Mouse (Mus musculus): ENCODE data around the gene Pnrc2. TPM values are rescaled to one million over a fixed set of nuclear protein-coding genes. Genes with fewer than 3 reads are reported as not detected.

Gene Pnrc2
- polyA plus RNA-seq, 1 experiment: 28.6 TPM

DNA sequence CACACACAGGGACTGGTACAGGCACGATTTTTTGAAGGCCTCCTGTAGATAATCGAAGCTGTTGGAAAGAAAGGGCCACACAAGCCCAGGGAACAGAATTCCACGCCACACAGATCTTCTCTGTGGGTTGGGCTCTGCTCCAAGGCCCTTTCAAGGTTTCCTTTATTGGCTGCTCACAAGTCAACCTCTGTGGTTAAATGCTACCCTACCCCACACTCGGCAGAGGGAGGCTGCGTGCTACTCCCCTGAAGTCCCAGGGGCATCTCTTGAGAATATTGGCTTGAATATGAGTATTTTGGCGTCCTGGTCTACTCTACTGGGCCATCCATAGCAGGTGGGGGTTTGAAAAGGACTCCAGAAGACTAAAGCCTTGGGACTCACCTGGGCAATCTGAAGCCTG lies 22.5 kb upstream of the Pnrc2 start:
- no peak for DNase-seq
- peak overlapping the region; percentile 8; the same call in 1 of the 2 replicates for H3K27ac ChIP-seq (ENCODE audit: control insufficient read depth, insufficient read depth, low read length)
- WGBS: 9% methylated on average over 6 of the region's 6 CpGs
- peak overlapping the region; percentile 45 for H3K4me3 ChIP-seq (ENCODE audit: control insufficient read depth, insufficient read depth, low read length)
- no peak for TF ChIP-seq CTCF (IDR thresholded peaks at IDR 0.05; ENCODE audit: borderline replicate concordance, control insufficient read depth, extremely low read depth, insufficient read depth, low read length, poor library complexity)
- no peak for TF ChIP-seq POLR2A (IDR thresholded peaks at IDR 0.05; ENCODE audit: control insufficient read depth, extremely low read depth, insufficient read depth, low read length, poor library complexity)
- H3K27me3 ChIP-seq (ENCODE audit: control insufficient read depth, insufficient read depth, low read length): no peaks in the 10 kb centered on the region
- H3K36me3 ChIP-seq (ENCODE audit: control insufficient read depth, insufficient read depth, low read length): no peaks in the 10 kb centered on the region
- peaks cover 35% of the 10 kb centered on the region for H3K4me1 ChIP-seq (replicated peaks; ENCODE audit: control insufficient read depth, insufficient read depth, low read length)

DNA sequence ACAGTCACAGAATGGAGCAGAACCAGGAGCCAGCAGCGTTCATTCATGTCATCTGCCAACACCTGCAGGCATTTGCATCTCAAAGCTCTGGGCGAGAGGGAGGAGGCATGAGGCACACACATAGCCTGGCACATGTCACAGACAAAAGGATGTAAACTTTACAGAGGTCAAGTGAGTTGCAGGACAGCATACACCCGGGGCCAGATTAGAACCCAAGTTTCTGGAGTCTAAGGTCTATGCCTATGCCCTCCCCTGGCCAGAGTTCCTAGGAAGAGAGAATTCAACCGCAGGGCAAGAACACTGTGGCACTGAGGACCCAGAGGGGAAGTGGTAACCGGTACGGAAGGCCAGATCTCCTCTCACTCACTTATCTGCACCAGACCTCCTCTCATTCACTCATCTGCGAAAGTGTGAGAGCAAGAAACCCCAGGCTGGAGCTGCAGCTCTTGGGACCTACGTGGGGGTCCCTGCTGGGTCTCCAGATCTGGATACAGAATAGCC lies 21.5 kb upstream of the Pnrc2 start, which contains the start of gene Cnr2:
Gene Cnr2, plus strand, starts transcription at position 324 of the 501 bp plus-strand sequence.
- Histone ChIP-seq H3K4me3 (ENCODE audit: control insufficient read depth, insufficient read depth, low read length) (peak within 1 kb of the TSS; percentile 49), H3K27ac (ENCODE audit: control insufficient read depth, insufficient read depth, low read length) (peak within 1 kb of the TSS; percentile 90), H3K36me3 (ENCODE audit: control insufficient read depth, insufficient read depth, low read length) (no peaks in the 10 kb centered on the region), H3K27me3 (ENCODE audit: control insufficient read depth, insufficient read depth, low read length) (no peaks in the 10 kb centered on the region), H3K4me1 (replicated peaks; ENCODE audit: control insufficient read depth, insufficient read depth, low read length) (peaks cover 35% of the 10 kb centered on the region)
- no peak for TF ChIP-seq CTCF (IDR thresholded peaks at IDR 0.05; ENCODE audit: borderline replicate concordance, control insufficient read depth, extremely low read depth, insufficient read depth, low read length, poor library complexity)
- TF ChIP-seq POLR2A (IDR thresholded peaks at IDR 0.05; ENCODE audit: control insufficient read depth, extremely low read depth, insufficient read depth, low read length, poor library complexity): no peak
- 2% methylated on average over 8 of the region's 8 CpGs for WGBS
- DNase-seq: peak; percentile 63

DNA sequence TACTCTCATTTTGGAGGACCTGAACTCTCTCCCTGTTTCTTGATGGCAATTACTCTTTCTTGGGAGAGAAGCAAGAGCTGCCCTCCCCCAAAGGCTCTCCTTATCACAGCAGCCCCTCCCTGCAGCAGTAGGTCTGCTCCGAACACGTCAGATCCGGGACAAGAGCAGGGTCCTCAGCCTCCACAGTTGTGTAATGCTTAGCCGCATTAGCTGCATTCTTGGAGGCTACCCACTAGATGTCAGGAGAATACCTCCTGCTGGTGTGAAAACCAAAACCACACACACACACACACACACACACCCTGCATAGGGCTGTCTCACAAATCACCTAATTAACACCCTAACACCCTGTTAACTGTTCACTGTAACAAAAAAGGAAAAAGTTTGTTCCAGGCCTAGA lies 19.2 kb upstream of the Pnrc2 start:
- H3K27ac ChIP-seq (ENCODE audit: control insufficient read depth, insufficient read depth, low read length): no peak overlapping the region
- H3K4me1 ChIP-seq (replicated peaks; ENCODE audit: control insufficient read depth, insufficient read depth, low read length): peaks cover 28% of the 10 kb centered on the region
- WGBS: 85% methylated on average over 4 of the region's 4 CpGs
- no peak overlapping the region for H3K4me3 ChIP-seq (ENCODE audit: control insufficient read depth, insufficient read depth, low read length)
- no peaks in the 10 kb centered on the region for H3K36me3 ChIP-seq (ENCODE audit: control insufficient read depth, insufficient read depth, low read length)
- no peak for DNase-seq
- H3K27me3 ChIP-seq (ENCODE audit: control insufficient read depth, insufficient read depth, low read length): no peaks in the 10 kb centered on the region
- no peak for TF ChIP-seq POLR2A (IDR thresholded peaks at IDR 0.05; ENCODE audit: control insufficient read depth, extremely low read depth, insufficient read depth, low read length, poor library complexity)
- no peak for TF ChIP-seq CTCF (IDR thresholded peaks at IDR 0.05; ENCODE audit: borderline replicate concordance, control insufficient read depth, extremely low read depth, insufficient read depth, low read length, poor library complexity)

DNA sequence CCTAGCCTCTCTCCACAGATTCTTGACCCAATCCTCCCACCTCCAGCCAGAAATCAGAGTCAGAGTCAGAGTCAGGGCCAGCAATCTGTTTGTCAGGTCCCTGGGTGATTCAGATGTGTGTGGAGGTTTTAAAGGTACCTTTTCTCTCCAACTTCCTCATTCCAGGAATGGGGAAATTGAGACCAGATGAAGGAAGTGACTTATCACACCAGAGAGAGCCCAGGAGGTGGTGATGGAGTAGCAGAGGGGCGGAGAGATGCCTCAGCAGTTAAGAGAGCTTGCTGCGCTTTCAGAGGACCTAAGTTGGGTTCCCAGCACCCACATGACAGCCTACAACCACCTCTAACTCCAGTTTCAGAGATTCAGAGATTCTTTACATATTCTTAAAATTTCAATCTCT lies 17.9 kb upstream of the Pnrc2 start:
- no peak for TF ChIP-seq POLR2A (IDR thresholded peaks at IDR 0.05; ENCODE audit: control insufficient read depth, extremely low read depth, insufficient read depth, low read length, poor library complexity)
- TF ChIP-seq CTCF (IDR thresholded peaks at IDR 0.05; ENCODE audit: borderline replicate concordance, control insufficient read depth, extremely low read depth, insufficient read depth, low read length, poor library complexity): no peak
- no peak for DNase-seq
- 88% methylated on average over 2 of the region's 2 CpGs for WGBS
- H3K4me3 ChIP-seq (ENCODE audit: control insufficient read depth, insufficient read depth, low read length): no peak overlapping the region
- H3K27ac ChIP-seq (ENCODE audit: control insufficient read depth, insufficient read depth, low read length): no peak overlapping the region
- H3K36me3 ChIP-seq (ENCODE audit: control insufficient read depth, insufficient read depth, low read length): no peaks in the 10 kb centered on the region
- peaks cover 18% of the 10 kb centered on the region for H3K4me1 ChIP-seq (replicated peaks; ENCODE audit: control insufficient read depth, insufficient read depth, low read length)
- H3K27me3 ChIP-seq (ENCODE audit: control insufficient read depth, insufficient read depth, low read length): no peaks in the 10 kb centered on the region

DNA sequence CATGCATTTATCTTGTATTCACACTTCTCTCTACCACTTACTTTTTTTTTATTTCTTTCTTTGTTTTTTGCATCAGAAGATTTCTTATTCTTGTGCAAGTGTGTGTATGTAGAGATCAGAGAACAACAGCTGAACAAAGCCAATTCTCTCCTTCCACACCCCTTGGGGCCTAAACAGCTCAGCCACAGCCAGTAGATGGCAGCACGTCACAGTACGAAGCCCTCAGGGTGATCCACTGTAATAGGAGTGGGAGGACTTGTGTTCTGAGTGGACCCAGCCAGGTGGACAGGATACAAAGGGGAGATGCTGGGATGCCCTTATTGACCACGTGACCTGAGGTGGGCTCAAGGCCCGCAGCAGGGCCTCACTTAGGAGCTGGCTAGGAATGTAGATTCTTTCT lies 16.2 kb upstream of the Pnrc2 start:
- H3K4me1 ChIP-seq (replicated peaks; ENCODE audit: control insufficient read depth, insufficient read depth, low read length): peaks cover 9% of the 10 kb centered on the region
- H3K36me3 ChIP-seq (ENCODE audit: control insufficient read depth, insufficient read depth, low read length): no peaks in the 10 kb centered on the region
- H3K27ac ChIP-seq (ENCODE audit: control insufficient read depth, insufficient read depth, low read length): no peak overlapping the region
- H3K27me3 ChIP-seq (ENCODE audit: control insufficient read depth, insufficient read depth, low read length): no peaks in the 10 kb centered on the region
- WGBS: 1% methylated on average over 4 of the region's 4 CpGs
- no peak overlapping the region for H3K4me3 ChIP-seq (ENCODE audit: control insufficient read depth, insufficient read depth, low read length)
- DNase-seq: peak; percentile 87
- TF ChIP-seq POLR2A (IDR thresholded peaks at IDR 0.05; ENCODE audit: control insufficient read depth, extremely low read depth, insufficient read depth, low read length, poor library complexity) (no peak), CTCF (IDR thresholded peaks at IDR 0.05; ENCODE audit: borderline replicate concordance, control insufficient read depth, extremely low read depth, insufficient read depth, low read length, poor library complexity) (peak; percentile 72; the same call in 1 of the 2 replicates)

DNA sequence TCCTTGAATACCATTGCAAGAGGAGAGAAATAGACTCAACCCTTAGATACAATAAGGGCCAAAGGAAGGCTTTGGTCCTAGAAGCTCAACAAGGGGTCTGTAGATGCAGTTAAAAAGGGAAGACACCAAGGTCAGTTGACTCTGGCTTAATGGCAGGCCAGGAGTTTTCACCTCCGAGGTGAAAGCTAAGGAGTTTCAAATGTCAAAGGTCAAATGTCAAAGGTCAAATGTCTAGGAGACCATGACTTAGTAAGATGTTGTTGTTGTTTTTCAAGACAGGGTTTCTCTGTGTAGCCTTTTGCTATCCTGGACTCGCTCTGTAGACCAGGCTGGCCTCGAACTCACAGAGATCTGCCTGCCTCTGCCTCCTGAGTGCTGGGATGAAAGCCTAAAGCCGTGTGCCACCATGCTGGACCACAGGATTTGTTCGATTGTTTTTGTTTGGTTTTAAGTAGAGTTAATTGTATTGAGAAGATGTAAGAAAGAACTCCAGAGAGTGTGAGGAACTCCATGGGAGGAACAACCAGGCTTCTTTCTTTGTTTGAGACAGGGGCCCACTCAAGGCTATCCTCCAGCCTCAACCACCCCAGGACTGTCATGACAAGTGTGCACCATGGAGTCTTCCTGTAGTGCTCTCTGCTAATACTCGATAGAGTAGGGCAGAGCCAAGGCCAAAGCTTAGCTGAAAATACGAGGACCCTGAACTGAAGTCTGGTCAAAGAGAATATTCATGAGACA lies 15.7 kb upstream of the Pnrc2 start:
- DNase-seq: no peak
- 88% methylated on average over 7 of the region's 7 CpGs for WGBS
- Histone ChIP-seq H3K36me3 (ENCODE audit: control insufficient read depth, insufficient read depth, low read length) (no peaks in the 10 kb centered on the region), H3K4me3 (ENCODE audit: control insufficient read depth, insufficient read depth, low read length) (no peak overlapping the region), H3K27ac (ENCODE audit: control insufficient read depth, insufficient read depth, low read length) (no peak overlapping the region), H3K27me3 (ENCODE audit: control insufficient read depth, insufficient read depth, low read length) (no peaks in the 10 kb centered on the region), H3K4me1 (replicated peaks; ENCODE audit: control insufficient read depth, insufficient read depth, low read length) (peaks cover 10% of the 10 kb centered on the region)
- TF ChIP-seq POLR2A (IDR thresholded peaks at IDR 0.05; ENCODE audit: control insufficient read depth, extremely low read depth, insufficient read depth, low read length, poor library complexity): no peak
- no peak for TF ChIP-seq CTCF (IDR thresholded peaks at IDR 0.05; ENCODE audit: borderline replicate concordance, control insufficient read depth, extremely low read depth, insufficient read depth, low read length, poor library complexity)
